Mouse (Mus musculus) liver, embryonic 15.5 days (tissue): ENCODE data around the gene Diras2. TPM values are rescaled to one million over a fixed set of nuclear protein-coding genes. Genes with fewer than 3 reads are reported as not detected.

ENCODE experiments used
- ATAC-seq: fragments of 200-750 bp; cut with Nextera tagmentation; 2 replicates; pipeline ENCODE4 v1.8.0; 2017; ENCODE audit warnings: moderate number of reproducible peaks, mild to moderate bottlenecking, moderate library complexity; ENCODE audit not compliant: insufficient read depth
- H3K27ac ChIP-seq: fragments of 300-500 bp; sonication (generic); replicated peaks from 2 replicates; pipeline ENCODE4 v1.5.1; 2015; ENCODE audit warnings: mild to moderate bottlenecking, inconsistent platforms
- H3K27me3 ChIP-seq: fragments of 300-500 bp; sonication (generic); 2 replicates; pipeline ENCODE4 v1.6.1; 2015; ENCODE audit warnings: mild to moderate bottlenecking, inconsistent platforms
- H3K36me3 ChIP-seq: fragments of 300-500 bp; sonication (generic); replicated peaks from 2 replicates; pipeline ENCODE4 v1.6.1; 2015; ENCODE audit warnings: moderate library complexity, mild to moderate bottlenecking, inconsistent platforms
- H3K4me1 ChIP-seq: fragments of 300-500 bp; sonication (generic); replicated peaks from 2 replicates; pipeline ENCODE4 v1.6.1; 2015; ENCODE audit warnings: inconsistent platforms
- H3K4me2 ChIP-seq: fragments of 300-500 bp; sonication (generic); 2 replicates; pipeline ENCODE4 v1.6.1; 2015; ENCODE audit warnings: moderate library complexity, mild to moderate bottlenecking, inconsistent platforms
- H3K4me3 ChIP-seq: fragments of 300-500 bp; sonication (generic); replicated peaks from 2 replicates; pipeline ENCODE4 v1.5.1; 2015; ENCODE audit warnings: mild to moderate bottlenecking, inconsistent platforms
- H3K9ac ChIP-seq: fragments of 300-500 bp; sonication (generic); 2 replicates; pipeline ENCODE4 v1.6.1; 2015; ENCODE audit warnings: moderate library complexity, mild to moderate bottlenecking, inconsistent platforms
- H3K9me3 ChIP-seq: fragments of 300-500 bp; sonication (generic); replicated peaks from 2 replicates; pipeline ENCODE4 v1.6.1; 2016; ENCODE audit warnings: inconsistent platforms
- WGBS: fragments of 180-500 bp; shearing (Covaris S2); methylation state at CpG from one replicate; pipeline ENCODE4 v1.1.7; 2015; ENCODE audit warnings: mixed read lengths; ENCODE audit not compliant: insufficient replicate concordance; 5-methylcytosine and 5-hydroxymethylcytosine counted together
- polyA plus RNA-seq: library from polyadenylated mRNA; unstranded; fragments of >200 nt; fragmentation: Nextera tagmentation; extraction: Ambion mirVana; gene quantifications from 2 replicates; pipeline ENCODE4 v1.2.1, GENCODE M21; 2015

Diras2 gene
- polyA plus RNA-seq, 1 experiment from 2014 or later = 0.05 TPM

DNA sequence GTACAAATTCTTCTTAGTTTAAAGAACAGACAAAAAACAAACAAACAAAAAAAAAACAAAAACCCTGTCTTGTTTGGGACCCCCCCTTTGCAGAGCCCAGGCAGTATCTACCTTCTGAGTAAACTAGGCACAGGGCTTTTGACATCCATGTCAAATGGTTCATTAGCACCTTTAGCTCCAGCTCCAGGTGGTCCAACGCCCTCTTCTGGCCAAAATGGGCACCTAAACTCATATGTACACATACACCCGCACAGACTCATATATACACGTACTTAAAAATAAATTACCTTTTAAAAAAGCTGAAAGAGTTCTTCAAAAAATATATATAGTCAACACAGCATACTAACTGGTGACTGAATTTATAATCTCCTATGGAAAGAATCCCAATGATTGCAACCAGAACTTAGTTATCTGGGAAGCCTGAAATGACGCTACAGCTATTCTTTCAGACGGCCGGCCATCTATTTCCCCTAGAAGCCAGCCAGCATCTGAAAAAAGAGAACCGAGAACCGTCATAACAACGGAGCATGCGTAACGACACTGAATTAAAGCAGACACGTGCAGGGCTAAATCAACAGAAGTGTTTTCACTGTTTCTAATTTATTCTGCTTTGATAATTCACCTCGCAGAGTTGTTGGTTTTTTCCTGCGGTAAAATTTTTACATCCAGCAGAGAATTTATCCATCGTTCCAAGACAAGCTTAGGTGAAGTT lies 73.7 kb downstream of the Diras2 start:
- Histone ChIP-seq H3K4me3 (no peak overlapping the region), H3K36me3 (no peaks in the 10 kb centered on the region), H3K27me3 (no peaks in the 10 kb centered on the region), H3K27ac (no peak overlapping the region), H3K4me2 (no peak overlapping the region), H3K9ac (no peak overlapping the region), H3K9me3 (no peaks in the 10 kb centered on the region), H3K4me1 (no peaks in the 10 kb centered on the region)
- WGBS = 74% methylated on average over 15 of the region's 15 CpGs
- no peak for ATAC-seq

- no peak overlapping the region for H3K27ac ChIP-seq
Observed at GRCm38 (mm10) chr13:52455329-52455728, 75.8 kb downstream of the Diras2 start.

GRCm38 (mm10) chr13:52454708-52455250 lies 76.3 kb downstream of the Diras2 start:
- no peaks in the 10 kb centered on the region for H3K4me1 ChIP-seq
- H3K27me3 ChIP-seq = no peaks in the 10 kb centered on the region
- ATAC-seq = no peak
- no peak overlapping the region for H3K4me2 ChIP-seq
- H3K36me3 ChIP-seq = no peaks in the 10 kb centered on the region
- H3K9me3 ChIP-seq = no peaks in the 10 kb centered on the region
- no peak overlapping the region for H3K9ac ChIP-seq
- 52% methylated on average over 11 of the region's 11 CpGs for WGBS
- no peak overlapping the region for H3K4me3 ChIP-seq
- H3K27ac ChIP-seq = no peak overlapping the region

More at GRCm38 (mm10) chr13:52455329-52455728, 75.8 kb downstream of the Diras2 start:
- WGBS = 34% methylated on average over 9 of the region's 9 CpGs
- H3K9me3 ChIP-seq = no peaks in the 10 kb centered on the region
- H3K4me2 ChIP-seq = no peak overlapping the region
- no peak for ATAC-seq
- no peaks in the 10 kb centered on the region for H3K4me1 ChIP-seq
- H3K27me3 ChIP-seq = no peaks in the 10 kb centered on the region
- no peak overlapping the region for H3K9ac ChIP-seq
- no peaks in the 10 kb centered on the region for H3K36me3 ChIP-seq
- no peak overlapping the region for H3K4me3 ChIP-seq

Other genes starting within 250 kb of the Diras2 start
- 5.1 and 5.5 TPM in 2 replicates for gene Syk, start 51.9 kb upstream of the Diras2 start, polyA plus RNA-seq